Mouse (Mus musculus) liver, embryonic 14.5 days (tissue): Measurements from ENCODE around the gene Siah2. TPM values are rescaled to one million over a fixed set of nuclear protein-coding genes. Genes with fewer than 3 reads are reported as not detected.

Experiments
- ATAC-seq: fragments of 200-750 bp; cut with Nextera tagmentation; 2 replicates; pipeline ENCODE4 v1.8.0; 2017; ENCODE audit warnings: moderate number of reproducible peaks, mild to moderate bottlenecking, moderate library complexity; ENCODE audit not compliant: insufficient read depth
- DNase-seq, 3 experiments: peaks; one replicate each; pipeline ENCODE4 v3.0.0-alpha.2; 2012 to 2013; ENCODE audit warnings: low read depth in 3 of 3, low spot score in 3 of 3
- H3K27ac ChIP-seq: fragments of 300-500 bp; sonication (generic); 2 replicates; pipeline ENCODE4 v1.5.1; 2014; ENCODE audit warnings: moderate library complexity, mild to moderate bottlenecking, control low read depth, inconsistent platforms
- H3K27me3 ChIP-seq: fragments of 300-500 bp; sonication (generic); 2 replicates; pipeline ENCODE4 v1.6.1; 2014; ENCODE audit warnings: mild to moderate bottlenecking, low read length, moderate library complexity; ENCODE audit not compliant: control insufficient read depth, insufficient read depth
- H3K36me3 ChIP-seq: fragments of 300-500 bp; sonication (generic); replicated peaks from 2 replicates; pipeline ENCODE4 v1.6.1; 2014; ENCODE audit warnings: low read depth; ENCODE audit not compliant: control insufficient read depth, insufficient read depth
- H3K4me1 ChIP-seq, 2 experiments: fragments of 200-500 bp in 1 of 2; fragments of 300-500 bp in 1 of 2; sonication (generic) in 1 of 2; replicated peaks; 2 replicates each; pipeline ENCODE4 v1.6.1; 2012 to 2014; ENCODE audit warnings: antibody characterized with exemption in 1 of 2, inconsistent platforms in 1 of 2, low read length in 1 of 2; ENCODE audit not compliant: control insufficient read depth in 2 of 2, insufficient read depth in 2 of 2
- H3K4me2 ChIP-seq: fragments of 300-500 bp; sonication (generic); 2 replicates; pipeline ENCODE4 v1.6.1; 2014; ENCODE audit warnings: low read depth, mild to moderate bottlenecking, control low read depth, moderate library complexity
- H3K4me3 ChIP-seq, 2 experiments: fragments of 200-500 bp in 1 of 2; fragments of 300-500 bp in 1 of 2; sonication (generic) in 1 of 2; 2 replicates each; pipeline ENCODE4 v1.5.1; 2012 to 2014; ENCODE audit warnings: low read depth in 2 of 2, low read length in 2 of 2, mild to moderate bottlenecking in 2 of 2, control low read depth in 1 of 2, inconsistent platforms in 1 of 2, moderate library complexity in 1 of 2; ENCODE audit not compliant: insufficient read depth in 1 of 2
- H3K9ac ChIP-seq: fragments of 300-500 bp; sonication (generic); replicated peaks from 2 replicates; pipeline ENCODE4 v1.6.1; 2014; ENCODE audit warnings: mild to moderate bottlenecking, control low read depth, moderate library complexity
- H3K9me3 ChIP-seq: fragments of 300-500 bp; sonication (generic); 2 replicates; pipeline ENCODE4 v1.6.1; 2016; ENCODE audit warnings: low read length, mixed read lengths; ENCODE audit not compliant: control insufficient read depth
- CTCF ChIP-seq: IDR thresholded peaks from 2 replicates; pipeline ENCODE4 v1.5.1; 2016; ENCODE audit warnings: antibody characterized with exemption, low read depth, control low read depth
- EP300 ChIP-seq: IDR thresholded peaks from 2 replicates; pipeline ENCODE4 v1.6.1; 2016; ENCODE audit warnings: antibody characterized with exemption, low read depth
- WGBS: fragments of 180-500 bp; shearing (Covaris S2); extraction: QIAGEN DNeasy Blood & Tissue Kit; methylation state at CpG from one replicate; pipeline ENCODE4 v1.1.7; 2014; ENCODE audit not compliant: insufficient replicate concordance; 5-methylcytosine and 5-hydroxymethylcytosine counted together
- polyA plus RNA-seq, 2 experiments: library from polyadenylated mRNA; depleted of rRNA in 1 of 2; stranded (reverse) in 1 of 2; unstranded in 1 of 2; fragments of >200 nt; fragmentation: Nextera tagmentation in 1 of 2; extraction: Ambion mirVana in 1 of 2; gene quantifications; 2 replicates each; pipeline versions ENCODE4 v1.2.1 to v1.2.3; 2012 to 2014

The Siah2 gene
- polyA plus RNA-seq (2012; rRNA removed) (4.4 and 4.7 TPM in 2 replicates), polyA plus RNA-seq (2014; fragmentation: Nextera tagmentation; extraction: Ambion mirVana) (2.8 and 3.5 TPM in 2 replicates)

- DNase-seq (peak; percentile 50 to 62 (median 57)), ATAC-seq (peak; percentile 83)
- Histone ChIP-seq H3K9me3 (no peaks in the 10 kb centered on the region), H3K27me3 (peaks cover 5% of the 10 kb centered on the region), H3K4me3 (peak within 1 kb of the TSS; percentile 77 to 79), H3K36me3 (no peaks in the 10 kb centered on the region), H3K4me1 (peaks cover 3 to 7% of the 10 kb centered on the region in 2 experiments; a peak in 3 of 4 replicates), H3K9ac (peak within 1 kb of the TSS; percentile 70), H3K4me2 (peak within 1 kb of the TSS; percentile 90), H3K27ac (no peak within 1 kb of the TSS)
- WGBS: under 1% methylated on average over 76 of the region's 87 CpGs
- TF ChIP-seq EP300: no peak
- peak; percentile 37; the same call in 1 of the 2 replicates for TF ChIP-seq CTCF
Measured at GRCm38 (mm10) chr3:58691997-58692721, at the start of gene Siah2. Gene Siah2 (minus strand): TSS chr3:58692400.

- no peaks in the 10 kb centered on the region for H3K4me1 ChIP-seq
- H3K4me3 ChIP-seq: no peak overlapping the region
- ATAC-seq: no peak
- no peak overlapping the region for H3K4me2 ChIP-seq
- no peak for TF ChIP-seq CTCF
- TF ChIP-seq EP300: no peak
- no peaks in the 10 kb centered on the region for H3K9me3 ChIP-seq
- no peak for DNase-seq
- 35% methylated on average over 2 of the region's 2 CpGs for WGBS
- H3K9ac ChIP-seq: no peak overlapping the region
- no peak overlapping the region for H3K27ac ChIP-seq
- no peaks in the 10 kb centered on the region for H3K27me3 ChIP-seq
- H3K36me3 ChIP-seq: no peaks in the 10 kb centered on the region
Measured at GRCm38 (mm10) chr3:58739536-58739935, 47.3 kb upstream of the Siah2 start.

DNA sequence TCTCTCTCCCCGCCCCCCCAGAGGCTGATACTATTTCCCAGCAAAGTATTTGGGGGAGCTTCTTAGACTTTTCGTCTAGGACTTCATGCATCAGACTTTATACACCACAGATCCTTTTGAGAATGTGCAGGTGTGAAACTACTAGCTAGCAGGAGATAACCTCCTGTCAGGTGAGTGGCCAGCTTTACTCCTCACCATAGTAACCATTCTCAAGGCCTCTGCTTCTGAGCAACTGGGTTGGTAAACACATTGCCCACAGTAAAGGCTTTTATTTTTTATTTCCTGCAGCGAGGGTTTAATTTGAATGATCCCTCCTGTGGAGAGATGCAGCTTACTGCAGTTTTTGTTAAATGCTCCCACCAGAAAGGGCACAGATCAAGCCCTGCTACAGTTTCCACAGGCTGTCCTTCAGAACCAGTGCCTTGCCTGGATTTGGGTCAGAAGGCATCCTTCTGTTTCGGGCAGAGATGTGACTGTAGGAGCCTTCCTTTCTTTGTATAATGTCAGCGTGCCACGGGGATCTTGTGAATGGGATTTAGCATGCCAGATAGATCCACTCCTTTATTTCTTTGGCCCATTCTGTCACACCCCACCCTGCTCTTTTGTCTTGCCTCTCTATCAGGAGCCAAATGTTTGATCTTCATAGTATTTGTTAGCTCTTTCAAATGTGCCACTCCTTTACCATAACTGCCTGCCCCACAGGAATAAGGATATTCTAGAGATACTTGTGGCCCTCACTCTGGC lies 46.3 kb upstream of the Siah2 start:
- TF ChIP-seq EP300 (no peak), CTCF (no peak)
- WGBS: 36% methylated on average over 6 of the region's 6 CpGs

GRCm38 (mm10) chr3:58731520-58731919 lies 39.3 kb upstream of the Siah2 start:
- no peak overlapping the region for H3K4me2 ChIP-seq
- no peak overlapping the region for H3K4me3 ChIP-seq
- no peaks in the 10 kb centered on the region for H3K36me3 ChIP-seq
- no peaks in the 10 kb centered on the region for H3K9me3 ChIP-seq
- WGBS: 52% methylated on average over 5 of the region's 5 CpGs
- ATAC-seq (no peak), DNase-seq (no peak)
- no peak for TF ChIP-seq CTCF
- TF ChIP-seq EP300: no peak
- H3K27ac ChIP-seq: no peak overlapping the region
- H3K27me3 ChIP-seq: no peaks in the 10 kb centered on the region
- H3K4me1 ChIP-seq: no peaks in the 10 kb centered on the region
- H3K9ac ChIP-seq: no peak overlapping the region

More for the DNA sequence above, 46.3 kb upstream of the Siah2 start:
- Histone ChIP-seq H3K27ac (no peak overlapping the region), H3K27me3 (no peaks in the 10 kb centered on the region), H3K4me1 (no peaks in the 10 kb centered on the region), H3K36me3 (no peaks in the 10 kb centered on the region), H3K9me3 (no peaks in the 10 kb centered on the region), H3K4me2 (no peak overlapping the region), H3K4me3 (no peak overlapping the region), H3K9ac (no peak overlapping the region)
- DNase-seq (no peak), ATAC-seq (no peak)

GRCm38 (mm10) chr3:58730580-58730979 lies 38.4 kb upstream of the Siah2 start:
- Histone ChIP-seq H3K4me3 (no peak overlapping the region), H3K27me3 (no peaks in the 10 kb centered on the region)
- TF ChIP-seq EP300 (no peak), CTCF (no peak)

More at GRCm38 (mm10) chr3:58730580-58730979, 38.4 kb upstream of the Siah2 start:
- H3K36me3 ChIP-seq: no peaks in the 10 kb centered on the region
- H3K4me1 ChIP-seq: 0 out of 4 replicates have a peak, but pooled peaks cover 0 to 2% of the 10 kb centered on the region in 2 experiments
- no peaks in the 10 kb centered on the region for H3K9me3 ChIP-seq
- H3K27ac ChIP-seq: no peak overlapping the region
- no peak for DNase-seq
- 54% methylated on average over 3 of the region's 3 CpGs for WGBS
- ATAC-seq: no peak
- no peak overlapping the region for H3K9ac ChIP-seq
- H3K4me2 ChIP-seq: no peak overlapping the region
